Mouse (Mus musculus) neural tube, embryonic 12.5 days (tissue): ENCODE results near the gene Xpnpep3. TPM values are rescaled to one million over a fixed set of nuclear protein-coding genes. Genes with fewer than 3 reads are reported as not detected.
"Not testable (repeated sequence)": the region's sequence is repeated elsewhere in the genome, so short reads cannot be mapped to it uniquely, and the experiment has no call there.

Experiments used
- ATAC-seq: fragments of 200-750 bp; cut with Nextera tagmentation; 2 replicates; pipeline ENCODE4 v1.8.0; 2017; ENCODE audit warnings: low read depth, mild to moderate bottlenecking, moderate TSS enrichment, moderate library complexity; ENCODE audit not compliant: low FRiP score
- H3K27ac ChIP-seq: fragments of 300-500 bp; sonication (generic); 2 replicates; pipeline ENCODE4 v1.5.1; 2016
- H3K27me3 ChIP-seq: fragments of 300-500 bp; sonication (generic); replicated peaks from 2 replicates; pipeline ENCODE4 v1.6.1; 2016; ENCODE audit warnings: mild to moderate bottlenecking
- H3K36me3 ChIP-seq: fragments of 300-500 bp; sonication (generic); 2 replicates; pipeline ENCODE4 v1.6.1; 2016; ENCODE audit warnings: mild to moderate bottlenecking
- H3K4me1 ChIP-seq: fragments of 300-500 bp; sonication (generic); 2 replicates; pipeline ENCODE4 v1.6.1; 2016
- H3K4me2 ChIP-seq: fragments of 300-500 bp; sonication (generic); replicated peaks from 2 replicates; pipeline ENCODE4 v1.6.1; 2016; ENCODE audit warnings: mild to moderate bottlenecking
- H3K4me3 ChIP-seq: fragments of 300-500 bp; sonication (generic); 2 replicates; pipeline ENCODE4 v1.5.1; 2016
- H3K9ac ChIP-seq: fragments of 300-500 bp; sonication (generic); 2 replicates; pipeline ENCODE4 v1.6.1; 2016; ENCODE audit warnings: mild to moderate bottlenecking
- H3K9me3 ChIP-seq: fragments of 300-500 bp; sonication (generic); 2 replicates; pipeline ENCODE4 v1.6.1; 2016; ENCODE audit warnings: mild to moderate bottlenecking
- WGBS: fragments of 180-500 bp; shearing (Covaris S2); methylation state at CpG from one replicate; pipeline ENCODE4 v1.1.7; 2016; 5-methylcytosine and 5-hydroxymethylcytosine counted together
- polyA plus RNA-seq: library from polyadenylated mRNA; unstranded; fragments of >200 nt; fragmentation: Nextera tagmentation; extraction: Ambion mirVana; gene quantifications from 2 replicates; pipeline ENCODE4 v1.2.1, GENCODE M21; 2016

Gene Xpnpep3
- polyA plus RNA-seq, 1 experiment from 2014 or later = 9.7 TPM

DNA sequence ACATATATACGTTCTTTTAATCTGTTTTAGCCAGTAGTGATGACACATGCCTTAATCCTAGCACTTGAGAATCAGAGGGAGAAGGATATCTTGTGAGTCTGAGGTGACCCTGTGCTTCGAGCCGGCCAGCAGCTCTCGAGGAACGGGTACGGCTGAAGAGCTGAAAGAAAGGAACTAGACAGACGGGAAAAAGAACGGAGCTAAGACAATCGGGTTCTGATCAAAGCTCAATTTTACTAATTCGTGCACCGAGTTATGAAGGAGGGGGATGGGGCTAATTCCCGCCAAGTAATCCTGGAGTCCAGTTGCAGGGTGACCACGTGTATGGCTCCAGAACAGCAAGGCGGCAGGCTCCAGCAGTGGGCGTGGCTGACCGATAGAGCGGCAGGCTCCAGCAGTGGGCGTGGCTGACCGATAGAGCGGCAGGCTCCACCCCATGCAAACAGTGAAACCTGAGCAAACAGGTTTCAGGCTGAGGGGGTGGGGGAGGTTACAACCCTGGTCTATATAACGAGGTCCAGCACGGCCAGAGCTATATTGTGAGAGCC is 16.9 kb downstream of the Xpnpep3 start:
- not testable (repeated sequence) for H3K36me3 ChIP-seq, H3K4me1 ChIP-seq, ATAC-seq, H3K9me3 ChIP-seq, H3K27ac ChIP-seq, H3K27me3 ChIP-seq
- Histone ChIP-seq H3K9ac (0 out of 2 replicates have a peak overlapping the region, but pooled peaks have one; percentile 29), H3K4me2 (peak overlapping the region; percentile 51), H3K4me3 (peak overlapping the region; percentile 7; the same call in 1 of the 2 replicates)
- WGBS = 12% methylated on average over 22 of the region's 22 CpGs

GRCm38 (mm10) chr15:81418065-81418464 is 18.1 kb downstream of the Xpnpep3 start:
- 0 out of 2 replicates have a peak, but pooled peaks cover 3% of the 10 kb centered on the region for H3K36me3 ChIP-seq
- no peaks in the 10 kb centered on the region for H3K9me3 ChIP-seq
- H3K27me3 ChIP-seq = no peaks in the 10 kb centered on the region
- H3K9ac ChIP-seq = no peak overlapping the region
- H3K4me2 ChIP-seq = no peak overlapping the region
- WGBS = 90% methylated on average over 4 of the region's 4 CpGs
- ATAC-seq = no peak
- H3K27ac ChIP-seq = no peak overlapping the region
- H3K4me3 ChIP-seq = no peak overlapping the region
- H3K4me1 ChIP-seq = 0 out of 2 replicates have a peak, but pooled peaks cover 5% of the 10 kb centered on the region

- Histone ChIP-seq H3K4me3 (no peak overlapping the region), H3K9ac (no peak overlapping the region), H3K36me3 (0 out of 2 replicates have a peak, but pooled peaks cover 5% of the 10 kb centered on the region), H3K4me1 (0 out of 2 replicates have a peak, but pooled peaks cover 5% of the 10 kb centered on the region), H3K27ac (no peak overlapping the region), H3K4me2 (no peak overlapping the region), H3K9me3 (no peaks in the 10 kb centered on the region), H3K27me3 (no peaks in the 10 kb centered on the region)
- 77% methylated on average over 1 of the region's 1 CpGs for WGBS
- ATAC-seq = no peak
Measured at GRCm38 (mm10) chr15:81421454-81421853, 21.5 kb downstream of the Xpnpep3 start.

DNA sequence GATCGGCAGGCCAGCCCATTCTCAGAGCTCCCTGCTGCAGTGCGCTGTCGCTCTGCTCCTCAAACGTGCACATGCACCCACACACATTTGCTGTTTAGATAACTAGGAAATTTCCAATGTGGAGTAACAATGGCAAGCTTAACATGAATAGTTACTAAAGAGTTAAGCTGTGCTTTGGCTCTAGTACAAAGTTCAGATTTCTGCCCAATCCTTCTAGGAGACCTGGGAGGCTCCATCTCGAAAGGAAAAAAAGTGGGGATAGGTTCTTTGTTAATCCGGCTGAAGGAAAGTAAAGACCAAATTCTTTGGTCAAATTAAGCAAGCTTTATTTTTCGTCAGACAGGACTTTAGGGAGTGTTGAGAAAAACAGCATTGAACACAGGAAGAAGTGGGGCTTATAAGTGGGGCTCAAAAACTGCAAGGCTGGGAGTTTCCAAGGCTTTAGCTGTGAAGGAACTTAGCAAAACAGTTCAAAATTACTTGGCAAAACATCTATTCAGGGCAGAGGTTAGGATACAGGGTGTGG is 22.3 kb downstream of the Xpnpep3 start:
- ATAC-seq = no peak
- Histone ChIP-seq H3K4me2 (no peak overlapping the region), H3K4me3 (no peak overlapping the region), H3K36me3 (peaks cover 6% of the 10 kb centered on the region), H3K27me3 (no peaks in the 10 kb centered on the region), H3K9ac (no peak overlapping the region), H3K27ac (no peak overlapping the region), H3K9me3 (no peaks in the 10 kb centered on the region), H3K4me1 (no peaks in the 10 kb centered on the region)
- WGBS = 91% methylated on average over 7 of the region's 7 CpGs

- Histone ChIP-seq H3K4me1 (no peaks in the 10 kb centered on the region), H3K4me2 (no peak overlapping the region), H3K27me3 (no peaks in the 10 kb centered on the region), H3K9ac (no peak overlapping the region), H3K36me3 (peaks cover 12% of the 10 kb centered on the region), H3K27ac (no peak overlapping the region), H3K4me3 (no peak overlapping the region), H3K9me3 (no peaks in the 10 kb centered on the region)
- 88% methylated on average over 3 of the region's 3 CpGs for WGBS
- no peak for ATAC-seq
Measured at GRCm38 (mm10) chr15:81425311-81425710, 25.4 kb downstream of the Xpnpep3 start.

- Histone ChIP-seq H3K9me3 (no peaks in the 10 kb centered on the region), H3K4me2 (no peak overlapping the region), H3K27me3 (no peaks in the 10 kb centered on the region), H3K4me1 (no peaks in the 10 kb centered on the region), H3K36me3 (peaks cover 29% of the 10 kb centered on the region), H3K4me3 (no peak overlapping the region), H3K27ac (no peak overlapping the region), H3K9ac (no peak overlapping the region)
- ATAC-seq = no peak
- 88% methylated on average over 2 of the region's 2 CpGs for WGBS
Measured at GRCm38 (mm10) chr15:81427947-81428346, 28.0 kb downstream of the Xpnpep3 start.

DNA sequence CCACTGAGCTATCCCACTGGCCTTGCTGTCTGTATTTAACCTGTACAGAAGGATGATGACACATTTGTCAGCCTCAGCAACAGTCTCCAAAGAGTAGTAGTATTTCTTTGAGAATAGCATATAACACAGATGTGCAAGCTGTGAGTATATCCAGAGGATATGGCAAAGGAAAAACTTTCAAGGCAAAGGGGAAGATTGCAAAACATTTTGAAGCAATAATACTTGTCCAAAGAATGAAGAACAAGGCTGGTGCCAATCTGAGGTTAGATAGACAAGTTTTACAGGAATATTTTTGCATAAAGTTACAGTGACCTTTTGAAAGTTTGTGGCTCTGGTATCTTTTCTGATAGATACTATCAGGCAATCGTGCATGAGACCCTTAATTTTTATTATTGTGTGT is 31.3 kb downstream of the Xpnpep3 start:
- Histone ChIP-seq H3K9ac (no peak overlapping the region), H3K4me2 (no peak overlapping the region), H3K36me3 (peaks cover 26% of the 10 kb centered on the region), H3K9me3 (no peaks in the 10 kb centered on the region), H3K4me3 (no peak overlapping the region), H3K27ac (no peak overlapping the region), H3K27me3 (no peaks in the 10 kb centered on the region), H3K4me1 (no peaks in the 10 kb centered on the region)
- ATAC-seq = no peak
- WGBS = 93% methylated on average over 1 of the region's 1 CpGs

GRCm38 (mm10) chr15:81438345-81438744 is 38.4 kb downstream of the Xpnpep3 start:
- no peaks in the 10 kb centered on the region for H3K4me1 ChIP-seq
- no peaks in the 10 kb centered on the region for H3K27me3 ChIP-seq
- H3K36me3 ChIP-seq = peaks cover 9% of the 10 kb centered on the region
- H3K9me3 ChIP-seq = no peaks in the 10 kb centered on the region
- no peak overlapping the region for H3K4me2 ChIP-seq
- H3K27ac ChIP-seq = no peak overlapping the region
- no peak overlapping the region for H3K9ac ChIP-seq
- 97% methylated on average over 1 of the region's 1 CpGs for whole genome bisulfite sequencing
- no peak for ATAC-seq
- no peak overlapping the region for H3K4me3 ChIP-seq

DNA sequence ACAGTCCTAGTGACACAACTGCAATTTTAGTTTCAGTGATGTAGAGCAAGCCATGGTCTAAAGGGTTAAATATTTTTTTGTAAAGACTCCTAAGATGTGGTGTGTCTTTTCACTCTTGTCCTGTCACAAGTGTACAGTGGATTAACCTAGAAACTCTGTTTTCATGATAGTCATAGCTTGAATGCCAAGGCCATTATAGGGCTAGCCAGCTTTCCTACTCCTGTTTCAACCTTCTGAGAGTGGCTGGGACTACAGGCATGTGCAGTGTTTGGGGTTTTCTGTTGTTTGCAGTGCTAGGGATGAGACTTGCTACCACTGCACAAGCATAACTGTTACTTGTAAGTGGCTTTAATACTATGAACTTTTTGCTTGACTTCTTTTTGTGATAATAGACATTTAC is 39.3 kb downstream of the Xpnpep3 start:
- ATAC-seq = no peak
- Histone ChIP-seq H3K9ac (no peak overlapping the region), H3K27ac (no peak overlapping the region)

DNA sequence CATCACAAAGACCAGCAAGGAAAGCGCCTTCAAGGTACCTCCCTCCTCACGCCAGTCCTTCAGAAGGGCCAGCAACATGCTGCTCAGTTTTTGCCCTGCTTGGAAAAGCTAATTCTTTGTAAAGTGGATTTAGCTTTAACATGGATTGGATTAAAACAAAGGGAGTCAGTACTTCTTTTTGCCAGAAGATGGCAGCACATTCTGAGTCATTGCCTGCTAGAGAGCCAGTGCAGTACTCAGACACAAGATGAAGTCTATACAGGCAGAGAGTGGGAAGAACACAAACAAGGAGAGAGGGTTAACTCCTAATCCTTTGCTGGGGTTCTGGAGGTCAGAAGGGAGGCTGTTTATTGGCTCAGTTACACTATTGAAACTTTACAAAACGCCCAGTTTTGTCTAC is 48.5 kb downstream of the Xpnpep3 start:
- H3K4me3 ChIP-seq = no peak overlapping the region
- no peak overlapping the region for H3K27ac ChIP-seq
- H3K27me3 ChIP-seq = no peaks in the 10 kb centered on the region
- H3K4me1 ChIP-seq = no peaks in the 10 kb centered on the region
- no peak overlapping the region for H3K4me2 ChIP-seq
- no peaks in the 10 kb centered on the region for H3K9me3 ChIP-seq
- H3K9ac ChIP-seq = no peak overlapping the region
- H3K36me3 ChIP-seq = peaks cover 27% of the 10 kb centered on the region
- 68% methylated on average over 3 of the region's 3 CpGs for WGBS
- no peak for ATAC-seq

More for the DNA sequence above, 39.3 kb downstream of the Xpnpep3 start:
- no peaks in the 10 kb centered on the region for H3K27me3 ChIP-seq
- H3K36me3 ChIP-seq = peaks cover 9% of the 10 kb centered on the region
- no peak overlapping the region for H3K4me3 ChIP-seq
- no peaks in the 10 kb centered on the region for H3K4me1 ChIP-seq
- no peak overlapping the region for H3K4me2 ChIP-seq
- no peaks in the 10 kb centered on the region for H3K9me3 ChIP-seq

DNA sequence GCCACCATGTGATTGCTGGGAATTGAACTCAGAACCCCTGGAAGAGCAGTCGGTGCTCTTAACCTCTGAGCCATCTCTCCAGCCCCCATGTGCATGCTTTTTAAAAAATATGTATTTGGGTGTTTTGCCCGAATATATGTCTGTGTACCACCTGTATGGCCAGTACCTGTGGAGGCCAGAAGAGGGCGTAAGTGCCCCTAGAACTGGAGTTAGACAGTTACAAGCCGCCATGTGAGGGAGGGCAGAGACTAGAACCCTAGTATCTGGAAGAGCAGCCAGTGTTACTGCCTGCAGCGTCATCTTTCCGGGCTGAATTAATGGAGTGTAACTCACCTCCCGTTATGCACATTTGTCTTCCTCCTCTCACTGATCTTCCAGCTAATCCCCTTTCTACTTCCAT is 61.6 kb downstream of the Xpnpep3 start:
- 81% methylated on average over 7 of the region's 7 CpGs for WGBS
- peaks cover 6% of the 10 kb centered on the region for H3K9me3 ChIP-seq

DNA sequence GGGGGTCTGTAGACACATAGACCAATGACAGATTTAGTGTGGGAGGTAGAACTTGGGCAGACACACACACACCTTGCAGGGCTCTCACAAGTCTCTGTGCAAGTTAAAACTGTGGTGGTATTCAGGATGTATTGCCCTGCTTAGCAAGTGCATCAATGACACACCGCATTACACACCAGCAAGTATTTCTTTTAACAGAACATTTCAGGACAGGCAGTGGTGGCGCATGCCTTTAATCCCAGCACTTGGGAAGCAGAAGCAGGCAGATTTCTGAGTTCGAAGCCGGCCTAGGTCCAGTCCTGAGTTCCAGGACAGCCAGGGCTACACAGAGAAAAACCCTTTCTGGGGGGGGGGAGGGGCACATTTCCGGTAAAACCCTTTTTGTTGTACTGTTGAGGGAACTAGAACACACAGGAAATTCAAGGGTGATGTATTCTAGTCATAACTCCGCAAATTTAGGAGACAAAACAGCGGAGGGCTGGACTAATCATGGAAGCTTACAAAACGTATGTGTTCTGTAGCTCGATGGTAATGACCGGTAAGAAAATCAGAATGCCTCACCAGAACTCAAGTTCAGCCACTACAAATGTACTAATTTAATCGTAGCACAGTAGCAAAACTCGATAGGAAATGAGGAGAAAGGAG is 65.2 kb downstream of the Xpnpep3 start:
- H3K4me1 ChIP-seq = peaks cover 12% of the 10 kb centered on the region
- no peak for ATAC-seq
- H3K4me3 ChIP-seq = peak overlapping the region; percentile 59
- H3K27me3 ChIP-seq = no peaks in the 10 kb centered on the region
- peak overlapping the region; percentile 63; the same call in 1 of the 2 replicates for H3K9ac ChIP-seq
- 79% methylated on average over 12 of the region's 12 CpGs for WGBS
- H3K27ac ChIP-seq = peak overlapping the region; percentile 76; the same call in 1 of the 2 replicates
- H3K9me3 ChIP-seq = peaks cover 6% of the 10 kb centered on the region
- H3K4me2 ChIP-seq = peak overlapping the region; percentile 68
- peaks cover 16% of the 10 kb centered on the region; the same call in 1 of the 2 replicates for H3K36me3 ChIP-seq

More for the DNA sequence above, 61.6 kb downstream of the Xpnpep3 start:
- Histone ChIP-seq H3K27me3 (no peaks in the 10 kb centered on the region), H3K9ac (no peak overlapping the region), H3K36me3 (peaks cover 6% of the 10 kb centered on the region; the same call in 1 of the 2 replicates), H3K4me2 (no peak overlapping the region), H3K4me3 (no peak overlapping the region), H3K4me1 (peaks cover 5% of the 10 kb centered on the region; the same call in 1 of the 2 replicates), H3K27ac (no peak overlapping the region)
- no peak for ATAC-seq
